Mouse (Mus musculus): ENCODE data around the gene Kcnj15.
A peak's percentile ranks its signal among the peaks of the same experiment; 100 is the strongest.

GRCm38 (mm10) chr16:95345882-95346281 is 88.5 kb downstream of the Kcnj15 start:
- TF ChIP-seq CTCF (IDR thresholded peaks at IDR 0.05; ENCODE audit: low read depth, low read length) = peak; percentile 36; the same call in 1 of the 2 replicates
- TF ChIP-seq TAL1 (conservative IDR thresholded peaks at IDR 0.05; ENCODE audit: low read depth, low read length) = no peak
- TF ChIP-seq GATA1 (IDR thresholded peaks at IDR 0.05; ENCODE audit: borderline replicate concordance, low read length) = no peak
- TF ChIP-seq GATA2 (IDR thresholded peaks at IDR 0.05; ENCODE audit: borderline replicate concordance, low read depth, low read length) = no peak
- TF ChIP-seq POLR2AphosphoS5 (IDR thresholded peaks at IDR 0.05; ENCODE audit: insufficient replicate concordance, low read depth, low read length) = no peak
